ENCODE assay signal across 10 mouse cellular contexts in genomic region chr2:85213746-85214145, GRCm38 (mm10). TPM values are rescaled to one million over a fixed set of nuclear protein-coding genes. Genes with fewer than 3 reads are reported as not detected.
DNase-seq lines count a peak whose midpoint lies in the region; ATAC-seq and TF ChIP-seq lines count a peak whose summit lies in the region.
"Had no signal": no experiment of that assay in that cellular context is flagged by ENCODE, and none has a peak within 500 bp of the region (broad histone marks: within the 10 kb centered on the region; RNA-seq: fewer than 3 reads in every experiment).

No protein-coding gene starts in this region.

- no peak overlapping the region for H3K4me2 ChIP-seq in hindbrain, postnatal 0 days (ENCODE audit: low read depth, low read length)
- H3K4me2 ChIP-seq: heart, embryonic 12.5 days had no signal

- H3K9ac ChIP-seq in hindbrain, postnatal 0 days (replicated peaks; ENCODE audit: low read length): no peak overlapping the region
- H3K9ac ChIP-seq: heart, embryonic 12.5 days had no signal

- ATAC-seq in hindbrain, postnatal 0 days: peak; percentile 93

- H3K36me3 ChIP-seq in hindbrain, postnatal 0 days (ENCODE audit: insufficient read depth, low read length): no peaks in the 10 kb centered on the region
- H3K36me3 ChIP-seq in hindbrain, embryonic 10.5 days: no peaks in the 10 kb centered on the region
- H3K36me3 ChIP-seq: heart, embryonic 12.5 days had no signal

- peak; percentile 75 for DNase-seq in hindbrain, postnatal 0 days (ENCODE audit: low spot score)
- no peak for DNase-seq in hindbrain, embryonic 10.5 days (ENCODE audit: low spot score)
- DNase-seq in cerebellum, postnatal 14 days: peak; percentile 89 to 93
- peak; percentile 88 for DNase-seq in layer of hippocampus, adult 9-11 months
- peak; percentile 78 to 88 for DNase-seq in right cerebral cortex, postnatal 10 days (ENCODE audit: low spot score in 2 of 2)
- no peak for DNase-seq in urinary bladder, adult 2 months (ENCODE audit: low spot score)
- no peak for DNase-seq in heart, adult 8-10 months (ENCODE audit: low spot score)
- no peak for DNase-seq in adrenal gland, adult 18-20 months (ENCODE audit: low spot score in 2 of 2)

- H3K27ac ChIP-seq in hindbrain, postnatal 0 days: 0 out of 2 replicates have a peak overlapping the region, but pooled peaks have one; percentile 5
- no peak overlapping the region for H3K27ac ChIP-seq in hindbrain, embryonic 10.5 days
- H3K27ac ChIP-seq: kidney, postnatal 0 days had no signal

- no peaks in the 10 kb centered on the region for H3K27me3 ChIP-seq in hindbrain, postnatal 0 days (ENCODE audit: insufficient read depth, low read length)
- H3K27me3 ChIP-seq in hindbrain, embryonic 10.5 days (ENCODE audit: insufficient read depth, poor library complexity, severe bottlenecking): no peaks in the 10 kb centered on the region
- H3K27me3 ChIP-seq: heart, embryonic 12.5 days had no signal

- no peaks in the 10 kb centered on the region for H3K4me1 ChIP-seq in hindbrain, postnatal 0 days (ENCODE audit: insufficient read depth, low read length)
- H3K4me1 ChIP-seq in hindbrain, embryonic 10.5 days (replicated peaks): no peaks in the 10 kb centered on the region
- H3K4me1 ChIP-seq: heart, embryonic 12.5 days had no signal

- 53% methylated on average over 2 of the region's 2 CpGs for WGBS in hindbrain, postnatal 0 days
- 78% methylated on average over 2 of the region's 2 CpGs for WGBS in hindbrain, embryonic 10.5 days

- H3K4me3 ChIP-seq in hindbrain, postnatal 0 days (ENCODE audit: low read length): no peak overlapping the region
- no peak overlapping the region for H3K4me3 ChIP-seq in hindbrain, embryonic 10.5 days
- H3K4me3 ChIP-seq: heart, embryonic 12.5 days had no signal

- TF ChIP-seq CTCF in hindbrain, postnatal 0 days (IDR thresholded peaks at IDR 0.05; ENCODE audit: low read depth): no peak

- H3K9me3 ChIP-seq in hindbrain, postnatal 0 days (ENCODE audit: low read length): no peaks in the 10 kb centered on the region
- no peaks in the 10 kb centered on the region for H3K9me3 ChIP-seq in hindbrain, embryonic 10.5 days
- H3K9me3 ChIP-seq: heart, embryonic 12.5 days had no signal

RNA-seq across cellular contexts. Expression of gene Lrrc55, which starts 16.7 kb away (rescaled TPM):
- 27.3 and 33.7 TPM in 2 replicates for total RNA-seq in hindbrain, postnatal 0 days (2014; rRNA removed)
- 9.0 and 9.7 TPM in 2 replicates for polyA plus RNA-seq in hindbrain, postnatal 0 days (2015; fragmentation: Nextera tagmentation; extraction: Ambion mirVana)
- polyA plus RNA-seq in hindbrain, embryonic 10.5 days (2016; fragmentation: Nextera tagmentation; extraction: Ambion mirVana): 0.48 and 0.92 TPM in 2 replicates
- polyA plus RNA-seq in urinary bladder, adult 2 months (2012; rRNA removed): 4.3 and 5.1 TPM in 2 replicates
- 1 to 10 TPM in 3 of 4 experiments, under 1 TPM in 1; 0.84 to 2.4 (median 2.0) TPM for total RNA-seq in heart, adult 8-10 months (2022)
- 10 to 100 TPM; 17.0 to 20.0 TPM for total RNA-seq in adrenal gland, adult 18-20 months (2021)

Comparison
In these comparisons a context has a peak if more than half of its experiments do, and no peak if none do; other contexts are left out.
1. DNase-seq: peak in hindbrain, postnatal 0 days (single experiment), cerebellum, postnatal 14 days (2 of 2), layer of hippocampus, adult 9-11 months (single experiment) and right cerebral cortex, postnatal 10 days (2 of 2); none in hindbrain, embryonic 10.5 days (single experiment), urinary bladder, adult 2 months (single experiment), heart, adult 8-10 months (single experiment) and adrenal gland, adult 18-20 months (0 of 2).